Mouse (Mus musculus) erythroblast, embryonic 14.5 days (primary cell): ENCODE results near the gene Erh.

Source experiments
- GATA1 ChIP-seq: IDR thresholded peaks from 2 replicates; pipeline ENCODE4 v1.6.1; 2012; ENCODE audit warnings: low read length, inconsistent platforms, mixed read lengths
- TAL1 ChIP-seq: IDR thresholded peaks from 3 replicates; pipeline ENCODE4 v1.6.1; 2012; ENCODE audit warnings: low read length, inconsistent platforms, mixed read lengths

GRCm38 (mm10) chr12:80668391-80668790, 24.2 kb upstream of the Erh start:
- no peak for TF ChIP-seq GATA1
- TF ChIP-seq TAL1 = no peak
